Mouse (Mus musculus) MN1 (cell line): ENCODE data around the gene Cyp2c70.
"Not testable (repeated sequence)": the region's sequence is repeated elsewhere in the genome, so short reads cannot be mapped to it uniquely, and the experiment has no call there.

Experiments
- DNase-seq: peaks from one replicate; pipeline ENCODE4 v3.0.0-alpha.2; 2016; ENCODE audit warnings: low spot score

Gene Cyp2c70

GRCm38 (mm10) chr19:40187160-40187559, at the start of gene Cyp2c70:
Cyp2c70 (minus strand) TSS chr19:40187333.
- DNase-seq = no peak

GRCm38 (mm10) chr19:40232560-40232959, 45.4 kb upstream of the Cyp2c70 start:
- no peak for DNase-seq

- no peak for DNase-seq
These were observed 44.9 kb upstream of the Cyp2c70 start for GRCm38 (mm10) chr19:40231825-40232541.

- DNase-seq = no peak
These were observed 44.1 kb upstream of the Cyp2c70 start for GRCm38 (mm10) chr19:40231074-40231738.

- no peak for DNase-seq
These were observed 39.5 kb upstream of the Cyp2c70 start for GRCm38 (mm10) chr19:40226516-40227151.

DNA sequence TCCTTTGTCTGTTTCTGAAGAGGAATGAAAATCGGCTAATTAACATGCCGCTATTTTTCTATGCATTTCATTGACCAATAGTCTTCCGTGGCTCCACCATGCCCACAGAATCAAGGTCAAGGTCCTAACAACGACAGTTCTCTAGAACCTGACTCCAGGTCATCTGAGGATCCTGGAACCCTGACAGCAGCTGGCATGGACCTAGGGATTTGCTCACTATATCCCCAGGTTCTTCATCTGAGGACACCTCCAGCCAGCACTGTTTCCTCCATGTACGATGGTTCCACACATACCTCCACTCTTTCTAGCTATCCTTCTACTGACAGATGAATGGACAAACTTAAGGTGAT, 38.6 kb upstream of the Cyp2c70 start:
- no peak for DNase-seq

DNA sequence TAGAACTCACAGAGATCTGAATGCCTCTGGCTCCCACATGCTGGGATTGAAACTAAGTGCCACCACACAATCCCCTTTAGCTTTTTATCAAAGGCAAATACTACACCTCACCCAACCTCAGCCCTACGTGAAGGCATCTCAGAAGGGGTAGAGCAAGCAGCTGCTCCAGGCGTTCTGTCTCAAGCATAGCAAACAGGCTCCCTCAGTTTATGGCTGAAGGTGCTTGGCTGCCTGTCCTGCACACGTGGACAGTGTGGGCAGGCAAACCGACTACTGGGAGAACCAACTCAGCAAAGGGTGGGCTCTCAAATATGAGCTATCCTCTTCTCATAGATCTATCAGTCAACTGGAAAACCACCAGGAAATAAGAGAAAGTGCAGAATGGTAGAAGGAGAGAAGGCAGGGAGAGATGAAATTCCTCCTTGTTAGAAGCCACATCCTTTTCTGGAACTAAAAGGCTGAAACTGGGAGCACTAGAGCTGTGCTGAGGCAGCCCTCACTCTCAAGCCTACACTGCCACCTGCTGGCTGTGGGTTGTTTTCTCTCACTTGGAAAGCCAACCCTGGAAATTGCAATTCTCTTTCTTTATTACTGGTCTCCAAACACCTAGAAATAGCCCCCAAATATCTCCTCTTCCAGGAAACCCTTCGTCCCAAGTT, 38.1 kb upstream of the Cyp2c70 start:
- DNase-seq = peak; percentile 42

GRCm38 (mm10) chr19:40222307-40222706, 35.2 kb upstream of the Cyp2c70 start:
- DNase-seq = not testable (repeated sequence)

DNA sequence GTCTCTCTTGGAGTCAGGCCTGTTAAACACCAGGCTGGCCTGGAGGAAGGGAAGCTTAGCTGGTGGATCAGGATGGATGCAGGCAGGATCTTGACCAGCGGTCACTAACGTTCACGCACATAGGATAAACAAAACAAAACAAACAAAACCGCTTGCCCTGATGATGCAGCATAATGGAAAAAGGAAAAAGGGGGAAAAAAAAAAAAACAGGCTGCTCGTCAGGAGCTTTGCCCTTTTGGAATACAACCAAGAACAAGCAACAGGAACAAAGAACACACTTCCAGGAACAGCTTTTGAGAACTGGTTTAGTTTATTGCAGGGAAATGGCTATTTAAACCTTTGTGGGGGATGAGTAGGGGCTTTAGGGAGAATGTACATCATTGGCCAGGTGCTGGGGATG, 33.7 kb upstream of the Cyp2c70 start:
- DNase-seq = no peak

DNA sequence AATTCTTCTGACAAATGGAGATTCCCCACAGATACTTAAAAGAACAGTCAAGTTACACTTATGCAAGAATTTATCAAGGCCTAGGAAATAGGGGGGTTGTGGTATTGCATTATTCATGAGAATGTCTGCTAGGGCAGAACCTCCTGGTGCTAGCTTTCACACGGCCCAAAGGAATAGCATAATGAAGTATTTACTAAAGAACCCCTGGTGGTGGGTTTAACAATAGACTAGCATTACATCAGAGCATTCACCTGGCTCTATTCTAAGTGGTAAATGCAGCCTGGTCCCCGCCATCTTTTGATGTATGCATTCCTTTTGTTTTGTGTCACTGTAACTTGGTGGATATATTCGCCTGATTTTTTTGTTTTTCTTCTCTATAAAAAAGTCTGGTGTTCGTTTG, 15.8 kb upstream of the Cyp2c70 start:
- DNase-seq = not testable (repeated sequence)

DNA sequence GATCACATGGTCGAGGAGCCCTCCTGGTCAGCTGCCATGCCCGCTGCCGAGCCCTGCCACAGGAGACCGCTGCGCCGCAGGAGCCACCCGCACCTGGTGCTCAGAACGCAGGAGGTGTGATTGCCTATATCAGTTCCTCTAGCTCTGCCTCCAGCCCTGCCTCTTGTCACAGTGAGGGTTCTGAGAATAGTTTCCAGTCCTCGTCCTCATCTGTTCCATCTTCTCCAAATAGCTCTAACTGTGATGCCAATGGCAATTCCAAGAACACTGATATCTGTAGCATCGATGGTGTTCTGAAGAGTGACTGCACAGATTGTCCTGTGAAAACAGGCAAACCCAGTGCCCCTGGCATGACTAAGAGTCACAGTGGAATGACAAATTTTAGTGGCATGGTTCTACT, 3.5 kb upstream of the Cyp2c70 start:
- DNase-seq = no peak

DNA sequence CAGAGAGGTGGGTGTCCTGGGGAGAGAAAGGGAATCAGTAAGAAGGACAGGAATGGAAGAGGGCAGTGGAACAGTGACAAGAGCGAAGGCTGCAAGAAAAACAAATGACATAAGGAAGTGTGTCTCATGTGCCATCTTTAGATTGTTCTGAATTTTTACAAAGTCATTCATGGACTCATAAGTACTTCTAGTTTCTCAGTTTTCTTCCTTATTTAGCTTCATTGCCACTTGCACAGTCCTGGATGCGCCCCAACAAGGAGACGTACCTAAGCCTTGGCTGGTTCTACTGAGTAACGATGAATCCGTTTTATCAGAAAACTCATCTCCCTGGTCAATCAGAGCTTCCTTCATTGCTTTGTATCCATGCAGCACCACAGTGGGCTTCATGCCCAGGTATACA, 3.5 kb downstream of the Cyp2c70 start:
- no peak for DNase-seq

- no peak for DNase-seq
These were observed 8.8 kb downstream of the Cyp2c70 start for GRCm38 (mm10) chr19:40178311-40178710.

GRCm38 (mm10) chr19:40168391-40168790, 18.7 kb downstream of the Cyp2c70 start:
- not testable (repeated sequence) for DNase-seq

- DNase-seq = not testable (repeated sequence)
These were observed 60.1 kb downstream of the Cyp2c70 start for GRCm38 (mm10) chr19:40126996-40127395.

DNA sequence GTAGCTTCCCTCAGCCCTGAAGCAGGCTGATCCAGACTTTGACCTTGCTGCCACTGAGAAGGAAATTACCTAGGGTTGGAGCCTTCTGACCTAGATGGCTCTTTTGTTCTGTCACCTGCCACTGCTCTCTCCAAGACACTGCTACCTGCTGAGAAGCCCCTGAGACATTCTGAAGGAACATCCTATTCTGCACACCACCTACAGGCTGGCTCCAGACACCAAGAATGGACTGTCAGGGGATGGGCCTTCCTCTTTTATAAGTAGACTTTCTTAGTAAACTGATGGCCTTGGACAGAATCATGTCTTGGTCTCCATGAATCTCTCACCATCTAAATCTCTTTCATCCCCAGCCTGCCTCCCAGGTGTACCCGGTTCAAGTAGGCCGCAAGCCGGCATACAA, 62.0 kb downstream of the Cyp2c70 start:
- DNase-seq = not testable (repeated sequence)

DNA sequence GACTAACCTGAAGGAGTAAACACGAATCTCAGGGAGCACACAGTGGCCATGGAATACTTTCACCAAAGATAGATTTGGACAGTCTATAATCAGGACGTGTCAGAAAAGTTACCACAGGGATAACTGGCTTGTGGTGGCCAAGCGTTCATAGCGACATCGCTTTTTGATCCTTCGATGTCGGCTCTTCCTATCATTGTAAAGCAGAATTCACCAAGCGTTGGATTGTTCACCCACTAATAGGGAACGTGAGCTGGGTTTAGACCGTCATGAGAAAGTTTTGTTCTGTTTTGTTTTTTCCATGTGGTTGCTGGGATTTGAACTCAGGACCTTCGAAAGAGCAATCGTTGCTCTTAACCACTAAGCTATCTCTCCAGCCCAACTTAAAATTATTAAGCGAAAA, 67.5 kb downstream of the Cyp2c70 start:
- not testable (repeated sequence) for DNase-seq
